Mouse (Mus musculus): ENCODE measurements around the gene Dcaf6. TPM values are rescaled to one million over a fixed set of nuclear protein-coding genes. Genes with fewer than 3 reads are reported as not detected.

Dcaf6 gene
- polyA plus RNA-seq (2012; ENCODE audit: low replicate concordance): 51.3 and 76.8 TPM in 2 replicates

GRCm38 (mm10) chr1:165460360-165460800 lies at the start of gene Dcaf6, which contains the start of gene Mpc2:
Dcaf6 (minus strand) TSS chr1:165460475.
Mpc2 (plus strand) TSS chr1:165460637.

GRCm38 (mm10) chr1:165484688-165485233 lies 24.5 kb upstream of the Dcaf6 start, which contains the start of gene Adcy10:
Adcy10 (plus strand) TSS chr1:165485183.

GRCm38 (mm10) chr1:165295489-165295888 lies 164.8 kb downstream of the Dcaf6 start, which contains the start of gene Gpr161:
Gpr161 (plus strand) TSS chr1:165295789.

Other genes starting within 250 kb of the Dcaf6 start
- gene Tiprl, start 223.5 kb downstream of the Dcaf6 start, polyA plus RNA-seq (2012; ENCODE audit: low replicate concordance): 11.3 and 14.4 TPM in 2 replicates
- gene Gpr161, start 164.7 kb downstream of the Dcaf6 start, polyA plus RNA-seq (2012; ENCODE audit: low replicate concordance): 0.06 TPM in 1 of 2 replicates, not detected in the other
- 49.2 and 64.1 TPM in 2 replicates for gene Mpc2, start 162 bp upstream of the Dcaf6 start, polyA plus RNA-seq (2012; ENCODE audit: low replicate concordance)
- gene Adcy10, start 24.7 kb upstream of the Dcaf6 start, polyA plus RNA-seq (2012; ENCODE audit: low replicate concordance): not detected in 2 replicates
- gene Mpzl1, start 174.1 kb upstream of the Dcaf6 start, polyA plus RNA-seq (2012; ENCODE audit: low replicate concordance): 1.4 and 2.1 TPM in 2 replicates
- gene Rcsd1, start 249.3 kb upstream of the Dcaf6 start, polyA plus RNA-seq (2012; ENCODE audit: low replicate concordance): 18.7 and 22.4 TPM in 2 replicates